Mouse (Mus musculus) bone marrow macrophage, adult 2 months (primary cell): ENCODE measurements around the gene Slain1.

Experiments used
- CTCF ChIP-seq: IDR thresholded peaks from 2 replicates; pipeline ENCODE4 v1.5.1; 2012; ENCODE audit warnings: low read depth, mild to moderate bottlenecking, low read length, moderate library complexity
- POLR2A ChIP-seq: IDR thresholded peaks from 2 replicates; pipeline ENCODE4 v1.6.1; 2012; ENCODE audit warnings: mild to moderate bottlenecking, low read depth, low read length, borderline replicate concordance

- no peak for TF ChIP-seq CTCF
- no peak for TF ChIP-seq POLR2A
Measured at GRCm38 (mm10) chr14:103614272-103614587, 35.8 kb upstream of the Slain1 start.
